Mouse (Mus musculus) lung, postnatal 36 days (tissue): Measurements from ENCODE around the gene Cers5.
"Not testable (repeated sequence)": the region's sequence is repeated elsewhere in the genome, so short reads cannot be mapped to it uniquely, and the experiment has no call there.

Experiments
- DNase-seq: peaks from one replicate; pipeline ENCODE4 v3.0.0; 2022; ENCODE audit warnings: mixed read lengths

Cers5 gene

GRCm38 (mm10) chr15:99787625-99788120 lies 15.0 kb upstream of the Cers5 start:
- DNase-seq: peak; percentile 43

- no peak for DNase-seq
Measured at GRCm38 (mm10) chr15:99778677-99779335, 6.1 kb upstream of the Cers5 start.

DNA sequence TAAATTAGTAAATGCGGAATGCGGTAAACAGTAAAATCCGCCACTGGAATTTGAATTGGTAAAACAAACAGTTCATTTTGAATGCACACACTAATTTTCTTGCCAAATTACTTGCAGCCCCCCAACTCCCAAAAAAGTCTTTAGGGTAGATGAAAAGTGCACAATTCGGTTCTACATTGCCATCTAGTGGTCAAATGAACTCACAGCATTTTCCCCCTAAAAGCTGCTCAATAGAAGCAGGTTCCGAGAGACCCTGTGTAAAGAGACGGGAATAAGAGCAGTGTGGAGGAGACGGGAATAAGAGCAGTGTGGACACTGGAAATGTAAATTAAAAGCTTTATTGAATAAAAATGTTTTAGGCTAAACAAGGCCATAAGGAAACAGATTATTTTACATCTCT lies 5.5 kb upstream of the Cers5 start:
- DNase-seq: peak; percentile 61

GRCm38 (mm10) chr15:99772925-99773324 lies 240 bp upstream of the Cers5 start:
- no peak for DNase-seq

- peak; percentile 94 for DNase-seq
Measured at GRCm38 (mm10) chr15:99772277-99772880, 306 bp downstream of the Cers5 start.

DNA sequence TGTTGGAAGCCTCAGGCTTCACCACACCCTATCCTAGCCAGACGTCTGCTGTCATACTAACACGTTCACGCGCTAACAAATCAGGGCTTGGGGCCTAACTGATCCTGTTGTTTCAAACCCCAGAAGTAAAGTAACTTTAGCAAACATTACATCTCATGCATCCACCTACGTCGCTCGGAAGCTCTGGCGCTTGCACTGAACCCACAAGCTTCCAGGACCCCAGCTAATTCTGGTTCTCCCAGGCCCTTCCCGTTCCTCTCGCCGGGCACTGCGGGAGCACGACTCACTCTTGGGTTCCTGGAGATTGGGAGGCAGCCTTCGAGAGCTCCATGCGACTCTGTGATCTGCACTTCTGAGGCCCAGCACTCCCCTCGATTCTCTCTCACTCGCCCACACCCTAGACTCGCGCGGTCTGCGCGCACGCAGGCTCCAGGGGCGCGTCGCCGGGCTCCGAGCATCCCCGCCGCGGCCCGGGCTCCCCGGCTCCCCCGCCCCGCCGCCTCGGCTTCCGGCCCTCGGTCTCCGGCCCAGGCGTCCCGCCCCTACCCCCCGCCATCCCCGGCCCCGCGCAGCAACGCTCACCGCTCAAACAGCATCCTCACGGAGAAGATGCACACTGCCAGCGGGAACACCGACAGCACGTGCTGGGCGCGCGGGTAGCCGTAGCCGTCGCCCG lies 946 bp downstream of the Cers5 start:
- peak; percentile 47 for DNase-seq

DNA sequence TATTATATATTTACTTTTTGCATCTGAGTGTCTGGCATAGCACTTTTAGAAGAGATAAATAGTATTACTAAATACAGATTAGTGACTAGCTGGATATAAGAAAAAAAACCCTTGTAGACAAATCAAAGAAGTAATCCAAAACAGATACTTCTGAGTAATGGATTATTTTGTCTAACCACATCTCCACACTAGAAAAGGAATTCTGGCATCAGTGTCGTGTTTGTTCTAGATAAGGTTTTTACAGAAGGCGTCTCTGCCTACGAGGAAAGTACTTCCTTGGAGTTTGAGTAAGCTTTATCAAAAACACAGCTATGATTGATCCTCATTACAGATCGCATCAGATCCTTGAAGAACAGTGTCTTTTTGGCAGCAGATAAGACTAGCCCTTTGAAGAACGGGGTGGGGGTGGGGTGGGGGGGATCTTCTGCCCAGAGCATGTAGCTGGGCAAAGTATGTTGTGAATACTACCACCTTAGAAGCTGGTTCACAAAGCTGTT lies 1.6 kb downstream of the Cers5 start:
- DNase-seq: no peak

- DNase-seq: no peak
Measured at GRCm38 (mm10) chr15:99768761-99769160, 3.9 kb downstream of the Cers5 start.

GRCm38 (mm10) chr15:99767467-99767866 lies 5.2 kb downstream of the Cers5 start:
- no peak for DNase-seq

- no peak for DNase-seq
Measured at GRCm38 (mm10) chr15:99754204-99754603, 18.5 kb downstream of the Cers5 start.

DNA sequence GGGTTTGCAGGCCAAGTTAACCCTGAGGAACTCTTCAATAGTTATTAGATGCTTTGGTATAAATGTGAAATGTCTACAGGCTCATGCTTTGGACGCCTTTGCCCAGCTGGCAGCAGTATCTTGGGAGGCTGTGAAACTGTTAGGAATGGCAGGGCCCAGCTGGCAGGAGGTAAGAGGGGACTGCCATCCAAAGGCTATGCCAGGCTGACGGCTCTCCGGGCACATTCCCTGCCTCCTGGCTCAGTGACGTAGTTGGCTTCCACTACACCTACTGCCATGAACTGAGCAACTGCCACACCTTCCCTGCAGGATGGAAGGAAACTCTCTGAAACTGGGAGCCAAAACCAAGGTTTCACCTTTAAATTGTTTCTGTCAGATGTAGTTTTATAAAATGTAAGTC lies 32.5 kb downstream of the Cers5 start:
- no peak for DNase-seq

GRCm38 (mm10) chr15:99736675-99737074 lies 36.0 kb downstream of the Cers5 start:
- no peak for DNase-seq

DNA sequence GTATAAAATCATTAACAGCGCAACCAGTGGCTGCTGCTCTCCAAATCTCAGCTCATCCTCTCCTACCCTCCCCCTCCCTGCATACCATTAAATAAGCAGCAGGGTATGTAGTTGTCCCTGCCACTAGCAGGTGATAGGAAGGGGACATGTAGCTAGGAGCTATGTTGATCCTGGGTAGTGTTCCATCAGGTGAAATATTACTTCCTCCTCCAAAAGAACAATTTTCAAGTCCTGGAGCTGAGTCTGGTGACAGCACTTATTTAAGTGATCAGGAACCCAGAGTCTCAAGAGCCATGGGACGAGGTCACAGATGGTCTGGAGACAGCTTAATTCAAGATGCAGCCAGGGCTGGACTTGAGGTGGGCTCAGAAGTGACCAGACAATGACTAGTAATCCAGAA lies 37.1 kb downstream of the Cers5 start:
- peak; percentile 99 for DNase-seq

GRCm38 (mm10) chr15:99733186-99733585 lies 39.5 kb downstream of the Cers5 start:
- no peak for DNase-seq

DNA sequence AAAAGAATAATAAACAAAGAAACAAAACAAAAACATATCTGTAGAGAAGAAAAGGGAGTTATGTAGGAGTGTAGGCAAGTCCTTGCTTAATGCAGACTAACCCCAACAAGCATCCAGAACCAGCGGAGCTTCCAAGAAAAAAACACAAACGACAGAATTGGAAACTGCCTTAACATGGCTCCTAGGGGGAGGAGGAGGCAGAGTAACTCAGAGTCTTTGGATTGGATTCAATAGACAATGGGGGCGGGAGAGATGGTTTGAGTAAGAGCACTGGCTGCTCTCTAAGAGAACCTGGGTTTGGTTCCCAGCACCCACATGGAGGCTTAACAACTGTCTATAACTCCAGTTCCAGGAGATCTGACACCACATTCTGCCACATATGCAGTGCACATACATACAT lies 41.0 kb downstream of the Cers5 start:
- DNase-seq: no peak

GRCm38 (mm10) chr15:99731167-99731566 lies 41.5 kb downstream of the Cers5 start:
- DNase-seq: no peak

GRCm38 (mm10) chr15:99729056-99729783 lies 43.5 kb downstream of the Cers5 start:
- no peak for DNase-seq

DNA sequence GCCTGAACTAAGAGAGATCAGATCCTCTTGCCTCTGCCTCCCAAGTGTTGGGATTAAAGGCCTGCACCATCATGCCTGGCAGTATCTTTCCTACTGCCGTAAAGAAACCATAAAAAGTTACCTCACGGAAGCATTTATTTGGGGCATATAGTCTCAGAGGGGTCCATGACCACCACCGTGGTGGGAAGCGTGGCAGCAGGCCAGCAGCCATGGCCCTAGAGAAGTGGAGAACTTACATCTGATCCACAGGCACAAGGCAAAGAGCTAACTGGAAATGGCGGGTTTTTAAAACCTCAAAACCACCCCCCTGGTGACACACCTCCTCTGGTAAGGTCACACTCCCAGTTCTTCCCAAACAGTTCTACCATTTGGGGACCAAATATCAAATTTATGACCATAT lies 44.5 kb downstream of the Cers5 start:
- DNase-seq: no peak

- DNase-seq: no peak
Measured at GRCm38 (mm10) chr15:99727525-99727924, 45.2 kb downstream of the Cers5 start.

GRCm38 (mm10) chr15:99727039-99727438 lies 45.6 kb downstream of the Cers5 start:
- DNase-seq: not testable (repeated sequence)

GRCm38 (mm10) chr15:99726549-99726948 lies 46.1 kb downstream of the Cers5 start:
- DNase-seq: no peak

DNA sequence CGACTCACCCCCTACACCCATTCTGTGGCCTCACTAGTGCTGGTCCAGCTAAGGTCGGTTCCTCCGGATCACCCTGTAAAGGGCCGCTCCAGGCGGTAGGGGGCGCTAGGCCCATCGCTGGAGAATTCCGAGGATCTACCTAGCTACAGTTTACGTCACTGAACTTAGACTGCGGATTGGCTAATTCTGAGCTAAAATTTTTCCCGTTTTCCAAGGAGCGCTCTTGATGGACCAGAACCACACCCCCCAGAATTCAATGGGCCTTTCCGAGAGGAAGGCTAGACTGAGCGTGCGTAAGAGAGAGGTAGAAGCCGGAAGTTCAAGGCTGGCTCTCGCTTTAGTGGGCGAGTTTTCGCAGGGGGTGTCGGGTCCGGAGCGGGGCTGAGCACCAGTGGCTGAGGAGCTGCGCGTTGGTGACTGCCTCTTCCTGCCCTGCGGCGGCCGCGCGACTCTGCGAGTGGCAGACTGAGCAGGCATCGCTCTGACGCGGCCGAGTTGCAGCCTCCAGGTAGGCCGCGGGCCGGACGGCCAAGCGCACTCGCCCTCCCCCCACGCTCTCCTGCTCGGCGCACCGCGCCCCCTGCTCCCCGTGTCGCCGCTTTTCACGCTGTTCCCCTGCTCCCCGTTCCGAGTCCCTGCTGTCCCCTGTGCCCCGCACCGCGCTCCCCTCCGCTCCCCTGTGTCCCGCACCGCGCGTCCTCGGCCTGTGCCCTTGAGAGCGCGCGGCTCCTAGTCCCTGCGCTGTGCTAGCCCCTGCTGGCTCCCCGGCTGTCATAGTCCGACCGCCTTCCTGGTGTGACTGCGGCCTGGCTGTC lies 47.1 kb downstream of the Cers5 start, which contains the start of gene Cox14:
Cox14 (plus strand) TSS at position 278 of the 815 bp plus-strand sequence.
- peak; percentile 98 for DNase-seq
